Mouse (Mus musculus): Measurements from ENCODE around the gene Slc41a3. TPM values are rescaled to one million over a fixed set of nuclear protein-coding genes. Genes with fewer than 3 reads are reported as not detected.

The Slc41a3 gene
- total and polyA plus RNA-seq, 2 experiments from 2014 or later, result 23.4 to 35.0 TPM

DNA sequence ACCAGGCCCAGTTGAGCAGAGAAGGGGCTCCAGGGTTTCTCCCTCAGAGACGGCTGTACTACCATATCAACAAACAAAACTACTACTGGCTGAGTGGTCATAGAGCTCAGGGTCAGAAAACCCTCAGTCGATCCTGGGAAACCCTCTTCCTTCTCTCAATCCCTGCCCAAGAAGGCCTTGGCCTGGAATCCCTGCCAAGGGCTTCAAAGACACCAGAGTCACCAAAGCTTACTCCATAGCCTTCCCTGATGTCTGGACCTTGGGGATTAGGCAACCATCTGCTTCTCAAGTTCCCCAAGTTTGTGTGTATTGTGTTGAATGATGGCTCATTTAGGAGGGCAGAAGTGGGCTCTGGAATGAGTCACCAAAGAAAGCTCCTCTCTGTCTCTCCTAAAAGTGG, 87.4 kb downstream of the Slc41a3 start:
- Histone ChIP-seq H3K4me1 (ENCODE audit: control insufficient read depth, insufficient read depth) (peaks cover 40% of the 10 kb centered on the region), H3K9me3 (replicated peaks; ENCODE audit: control insufficient read depth, low read length) (no peaks in the 10 kb centered on the region), H3K27ac (ENCODE audit: low read depth) (no peak overlapping the region), H3K9ac (replicated peaks; ENCODE audit: low read depth, low read length) (no peak overlapping the region), H3K4me3 (ENCODE audit: low read depth, low read length) (no peak overlapping the region), H3K4me2 (ENCODE audit: low read depth, low read length) (no peak overlapping the region), H3K36me3 (replicated peaks; ENCODE audit: control insufficient read depth, insufficient read depth, low read length) (peaks cover 67% of the 10 kb centered on the region), H3K27me3 (ENCODE audit: control insufficient read depth, insufficient read depth, low read length) (no peaks in the 10 kb centered on the region)
- DNase-seq (ENCODE audit: low spot score) (no peak), ATAC-seq (ENCODE audit: insufficient read depth, low read depth) (no peak)
- 75% methylated on average over 2 of the region's 2 CpGs for WGBS
- TF ChIP-seq CTCF (IDR thresholded peaks at IDR 0.05; ENCODE audit: low read depth) (no peak), EP300 (IDR thresholded peaks at IDR 0.05; ENCODE audit: low read depth) (no peak)

DNA sequence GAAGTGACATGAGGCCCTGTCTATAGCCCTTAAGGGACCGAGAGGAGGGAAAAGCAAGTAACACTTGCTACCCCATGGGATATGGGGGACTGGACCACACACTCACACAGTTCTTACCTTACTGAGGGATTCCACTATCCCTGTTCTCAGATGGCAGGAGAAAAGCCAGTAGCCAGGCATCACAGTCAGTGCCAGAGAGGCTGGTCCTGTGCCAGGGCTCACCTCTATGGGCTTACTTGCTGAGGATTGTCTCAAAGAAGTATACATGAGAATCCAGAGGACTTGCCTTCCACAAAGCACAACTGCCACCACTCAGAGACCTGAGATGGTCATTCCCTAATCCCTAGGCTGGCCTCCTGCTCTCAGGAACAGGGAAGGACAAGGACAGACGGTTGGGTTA, 87.9 kb downstream of the Slc41a3 start:
- 79% methylated on average over 2 of the region's 2 CpGs for WGBS
- Histone ChIP-seq H3K9ac (replicated peaks; ENCODE audit: low read depth, low read length) (no peak overlapping the region), H3K4me3 (ENCODE audit: low read depth, low read length) (no peak overlapping the region), H3K9me3 (replicated peaks; ENCODE audit: control insufficient read depth, low read length) (no peaks in the 10 kb centered on the region), H3K4me2 (ENCODE audit: low read depth, low read length) (no peak overlapping the region), H3K36me3 (replicated peaks; ENCODE audit: control insufficient read depth, insufficient read depth, low read length) (peaks cover 67% of the 10 kb centered on the region), H3K27me3 (ENCODE audit: control insufficient read depth, insufficient read depth, low read length) (no peaks in the 10 kb centered on the region), H3K4me1 (ENCODE audit: control insufficient read depth, insufficient read depth) (peaks cover 41% of the 10 kb centered on the region), H3K27ac (ENCODE audit: low read depth) (no peak overlapping the region)
- TF ChIP-seq CTCF (IDR thresholded peaks at IDR 0.05; ENCODE audit: low read depth) (no peak), EP300 (IDR thresholded peaks at IDR 0.05; ENCODE audit: low read depth) (no peak)
- ATAC-seq (ENCODE audit: insufficient read depth, low read depth), result no peak
- DNase-seq (ENCODE audit: low spot score), result no peak

DNA sequence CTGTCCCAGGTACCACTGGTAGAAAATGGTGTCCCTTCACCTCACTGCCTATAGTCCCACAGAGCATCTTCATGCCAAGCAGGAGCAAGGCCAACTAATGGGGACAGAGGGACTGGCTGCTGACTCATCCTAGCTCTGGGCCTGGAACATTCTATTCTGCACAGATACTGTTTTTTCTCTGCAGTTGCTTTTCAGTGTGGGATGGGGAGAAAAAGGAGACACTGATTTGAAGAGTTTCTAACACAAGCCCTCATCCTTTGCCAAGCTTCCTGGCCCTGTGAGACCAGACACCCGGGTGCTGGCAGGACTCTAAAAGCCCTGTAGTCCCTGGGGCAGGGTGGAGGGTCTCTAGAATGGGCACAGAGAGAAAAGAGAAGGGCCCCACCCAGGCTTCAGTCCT, 91.2 kb downstream of the Slc41a3 start:
- 78% methylated on average over 1 of the region's 1 CpGs for whole genome bisulfite sequencing
- Histone ChIP-seq H3K4me2 (ENCODE audit: low read depth, low read length) (no peak overlapping the region), H3K9me3 (replicated peaks; ENCODE audit: control insufficient read depth, low read length) (no peaks in the 10 kb centered on the region), H3K27ac (ENCODE audit: low read depth) (peak overlapping the region; percentile 31; the same call in 1 of the 2 replicates), H3K27me3 (ENCODE audit: control insufficient read depth, insufficient read depth, low read length) (no peaks in the 10 kb centered on the region), H3K9ac (replicated peaks; ENCODE audit: low read depth, low read length) (no peak overlapping the region; the same call in 1 of the 2 replicates), H3K36me3 (replicated peaks; ENCODE audit: control insufficient read depth, insufficient read depth, low read length) (peaks cover 41% of the 10 kb centered on the region), H3K4me3 (ENCODE audit: low read depth, low read length) (no peak overlapping the region), H3K4me1 (ENCODE audit: control insufficient read depth, insufficient read depth) (peaks cover 50% of the 10 kb centered on the region)
- DNase-seq (ENCODE audit: low spot score), result no peak
- TF ChIP-seq EP300 (IDR thresholded peaks at IDR 0.05; ENCODE audit: low read depth), result no peak
- TF ChIP-seq CTCF (IDR thresholded peaks at IDR 0.05; ENCODE audit: low read depth), result no peak
- no peak for ATAC-seq (ENCODE audit: insufficient read depth, low read depth)

Small RNAs within 50 kb of the gene (microRNA-seq; reads per million reads assigned to microRNA genes)
- not detected for gene Gm24816

Other genes starting within 250 kb of the Slc41a3 start
- 21.9 and 40.3 TPM in 2 replicates for gene Zxdc, start 235.2 kb upstream of the Slc41a3 start, total RNA-seq (2014; rRNA removed; ENCODE audit: low replicate concordance)
- 5.0 and 5.2 TPM in 2 replicates for gene Zxdc, start 235.2 kb upstream of the Slc41a3 start, polyA plus RNA-seq (2015; fragmentation: Nextera tagmentation; extraction: Ambion mirVana)
- not detected in 2 replicates for gene Cfap100, start 175.9 kb upstream of the Slc41a3 start, total RNA-seq (2014; rRNA removed; ENCODE audit: low replicate concordance)
- gene Cfap100, start 175.9 kb upstream of the Slc41a3 start, polyA plus RNA-seq (2015; fragmentation: Nextera tagmentation; extraction: Ambion mirVana), result 0.04 and 0.27 TPM in 2 replicates
- 56.9 and 74.5 TPM in 2 replicates for gene Klf15, start 142.1 kb upstream of the Slc41a3 start, total RNA-seq (2014; rRNA removed; ENCODE audit: low replicate concordance)
- gene Klf15, start 142.1 kb upstream of the Slc41a3 start, polyA plus RNA-seq (2015; fragmentation: Nextera tagmentation; extraction: Ambion mirVana), result 15.6 and 23.4 TPM in 2 replicates
- gene Aldh1l1, start 118.3 kb upstream of the Slc41a3 start, total RNA-seq (2014; rRNA removed; ENCODE audit: low replicate concordance), result 5.9 and 7.7 TPM in 2 replicates
- 2.3 and 2.8 TPM in 2 replicates for gene Aldh1l1, start 118.3 kb upstream of the Slc41a3 start, polyA plus RNA-seq (2015; fragmentation: Nextera tagmentation; extraction: Ambion mirVana)